Mouse (Mus musculus): ENCODE data around the gene Trpv1. TPM values are rescaled to one million over a fixed set of nuclear protein-coding genes. Genes with fewer than 3 reads are reported as not detected.
A peak's percentile ranks its signal among the peaks of the same experiment; 100 is the strongest.

Gene Trpv1
- polyA plus RNA-seq, 1 experiment from 2014 or later, result not detected

DNA sequence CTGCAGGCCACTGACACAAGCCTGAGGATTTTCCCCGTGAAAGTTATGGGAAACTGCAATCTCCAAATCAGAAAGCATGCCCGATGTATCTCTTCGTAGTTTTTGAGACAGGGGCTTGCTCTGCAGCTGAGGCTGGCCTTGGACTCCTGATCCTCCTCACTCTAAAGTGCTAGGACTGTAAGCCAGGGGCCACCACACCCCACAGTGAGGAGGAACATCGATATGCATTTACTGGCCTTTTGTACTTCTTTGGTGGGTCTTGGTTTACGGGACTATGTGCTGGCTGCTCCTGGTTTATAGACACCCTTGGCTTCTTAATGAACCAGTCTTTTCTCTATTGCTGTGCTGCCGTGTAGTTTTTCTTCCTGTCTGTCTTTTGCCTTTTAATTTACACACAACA, 8.1 kb downstream of the Trpv1 start:
- no peaks in the 10 kb centered on the region for H3K9me3 ChIP-seq (replicated peaks)
- no peaks in the 10 kb centered on the region for H3K4me1 ChIP-seq
- ATAC-seq, result no peak
- H3K36me3 ChIP-seq, result no peaks in the 10 kb centered on the region
- no peak overlapping the region for H3K4me2 ChIP-seq
- no peak overlapping the region for H3K9ac ChIP-seq
- H3K27me3 ChIP-seq (replicated peaks), result no peaks in the 10 kb centered on the region
- H3K4me3 ChIP-seq, result no peak overlapping the region
- no peak overlapping the region for H3K27ac ChIP-seq
- 78% methylated on average over 6 of the region's 6 CpGs for WGBS (ENCODE audit: insufficient replicate concordance)

- H3K27ac ChIP-seq, result no peak overlapping the region
- H3K4me1 ChIP-seq, result no peaks in the 10 kb centered on the region
- no peak overlapping the region for H3K9ac ChIP-seq
- WGBS (ENCODE audit: insufficient replicate concordance), result 75% methylated on average over 4 of the region's 4 CpGs
- no peak overlapping the region for H3K4me3 ChIP-seq
- ATAC-seq, result no peak
- H3K9me3 ChIP-seq (replicated peaks), result no peaks in the 10 kb centered on the region
- no peaks in the 10 kb centered on the region for H3K27me3 ChIP-seq (replicated peaks)
- no peak overlapping the region for H3K4me2 ChIP-seq
- no peaks in the 10 kb centered on the region for H3K36me3 ChIP-seq
These were observed 8.7 kb downstream of the Trpv1 start for GRCm38 (mm10) chr11:73242777-73243176.

DNA sequence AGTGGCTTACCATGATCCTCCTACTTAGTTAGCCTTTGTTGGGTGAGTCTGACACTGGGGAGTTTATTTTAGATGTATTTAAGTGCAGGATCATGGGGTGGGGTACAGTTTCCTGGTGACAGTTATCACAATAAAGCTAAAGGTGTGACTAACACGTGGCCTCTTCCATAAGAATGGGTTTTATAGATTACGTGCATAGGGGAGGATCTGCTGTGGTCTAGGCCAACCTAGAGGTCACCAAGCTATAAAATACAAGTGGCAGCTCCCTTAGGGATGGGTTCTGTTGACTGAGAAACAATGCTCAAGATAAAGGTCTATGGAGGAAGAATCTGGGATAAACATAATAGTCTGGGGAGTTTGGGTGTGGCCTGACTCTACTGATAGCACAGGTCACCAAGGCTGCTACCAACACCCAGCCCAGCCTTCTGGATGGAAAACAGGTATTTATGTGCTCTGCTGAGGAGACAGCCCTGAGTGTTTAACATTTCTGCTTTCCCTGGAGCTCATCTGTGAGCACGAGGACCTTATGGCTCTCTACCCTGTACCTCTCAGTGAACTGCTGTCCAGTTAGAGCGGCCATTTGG, 23.4 kb downstream of the Trpv1 start:
- ATAC-seq, result no peak
- H3K36me3 ChIP-seq, result no peaks in the 10 kb centered on the region
- H3K4me2 ChIP-seq, result no peak overlapping the region
- H3K9ac ChIP-seq, result no peak overlapping the region
- H3K4me1 ChIP-seq, result no peaks in the 10 kb centered on the region
- H3K27me3 ChIP-seq (replicated peaks), result no peaks in the 10 kb centered on the region
- H3K27ac ChIP-seq, result no peak overlapping the region
- 60% methylated on average over 4 of the region's 4 CpGs for WGBS (ENCODE audit: insufficient replicate concordance)
- H3K9me3 ChIP-seq (replicated peaks), result no peaks in the 10 kb centered on the region
- H3K4me3 ChIP-seq, result no peak overlapping the region

DNA sequence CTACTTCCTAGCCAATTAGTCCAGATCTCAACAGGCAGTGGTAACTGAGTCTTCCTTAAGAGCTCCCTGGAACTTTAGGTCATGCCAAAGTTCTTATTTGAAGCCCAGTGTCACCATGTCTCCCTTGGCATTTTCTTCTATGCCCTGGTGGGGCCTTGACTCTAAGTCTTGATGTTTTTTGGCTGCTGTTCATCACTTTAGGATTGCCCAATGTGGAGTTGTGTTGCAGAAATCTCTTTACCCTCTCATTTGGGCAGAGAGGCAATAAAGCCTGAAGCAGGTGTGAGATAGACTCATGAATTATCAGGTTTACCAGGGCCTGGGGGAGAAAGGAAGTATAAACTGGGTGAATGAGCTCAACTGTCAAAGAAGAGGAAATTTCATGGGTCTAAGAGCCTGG, 24.6 kb downstream of the Trpv1 start:
- no peak overlapping the region for H3K4me3 ChIP-seq
- H3K36me3 ChIP-seq, result no peaks in the 10 kb centered on the region
- no peak overlapping the region for H3K9ac ChIP-seq
- H3K9me3 ChIP-seq (replicated peaks), result no peaks in the 10 kb centered on the region
- H3K27me3 ChIP-seq (replicated peaks), result no peaks in the 10 kb centered on the region
- ATAC-seq, result no peak
- no peaks in the 10 kb centered on the region for H3K4me1 ChIP-seq
- H3K4me2 ChIP-seq, result no peak overlapping the region
- no peak overlapping the region for H3K27ac ChIP-seq

GRCm38 (mm10) chr11:73260457-73260856, 26.4 kb downstream of the Trpv1 start:
- H3K27me3 ChIP-seq (replicated peaks), result no peaks in the 10 kb centered on the region
- no peaks in the 10 kb centered on the region for H3K9me3 ChIP-seq (replicated peaks)
- H3K4me3 ChIP-seq, result no peak overlapping the region
- H3K9ac ChIP-seq, result no peak overlapping the region
- ATAC-seq, result no peak
- no peak overlapping the region for H3K4me2 ChIP-seq
- no peaks in the 10 kb centered on the region for H3K36me3 ChIP-seq
- WGBS (ENCODE audit: insufficient replicate concordance), result 50% methylated on average over 3 of the region's 3 CpGs
- no peak overlapping the region for H3K27ac ChIP-seq
- H3K4me1 ChIP-seq, result no peaks in the 10 kb centered on the region

GRCm38 (mm10) chr11:73261385-73261784, 27.3 kb downstream of the Trpv1 start:
- no peak overlapping the region for H3K4me2 ChIP-seq
- H3K36me3 ChIP-seq, result no peaks in the 10 kb centered on the region
- no peak overlapping the region for H3K9ac ChIP-seq
- no peaks in the 10 kb centered on the region for H3K4me1 ChIP-seq
- WGBS (ENCODE audit: insufficient replicate concordance), result 62% methylated on average over 1 of the region's 1 CpGs
- no peaks in the 10 kb centered on the region for H3K9me3 ChIP-seq (replicated peaks)
- no peaks in the 10 kb centered on the region for H3K27me3 ChIP-seq (replicated peaks)
- no peak overlapping the region for H3K4me3 ChIP-seq
- H3K27ac ChIP-seq, result no peak overlapping the region
- ATAC-seq, result no peak

GRCm38 (mm10) chr11:73267267-73267666, 33.2 kb downstream of the Trpv1 start, which contains the start of gene Trpv3:
Trpv3 (plus strand) TSS chr11:73267388.
- Histone ChIP-seq H3K4me1 (no peaks in the 10 kb centered on the region), H3K36me3 (no peaks in the 10 kb centered on the region), H3K9me3 (replicated peaks) (no peaks in the 10 kb centered on the region), H3K9ac (no peak within 1 kb of the TSS), H3K4me3 (no peak within 1 kb of the TSS), H3K27me3 (replicated peaks) (no peaks in the 10 kb centered on the region), H3K4me2 (no peak within 1 kb of the TSS), H3K27ac (no peak within 1 kb of the TSS)
- 61% methylated on average over 7 of the region's 7 CpGs for WGBS (ENCODE audit: insufficient replicate concordance)
- no peak for ATAC-seq

- Histone ChIP-seq H3K4me1 (no peaks in the 10 kb centered on the region), H3K4me2 (no peak overlapping the region), H3K4me3 (no peak overlapping the region), H3K9ac (no peak overlapping the region), H3K27ac (no peak overlapping the region), H3K27me3 (replicated peaks) (no peaks in the 10 kb centered on the region), H3K36me3 (no peaks in the 10 kb centered on the region), H3K9me3 (replicated peaks) (no peaks in the 10 kb centered on the region)
- 25% methylated on average over 2 of the region's 2 CpGs for WGBS (ENCODE audit: insufficient replicate concordance)
- ATAC-seq, result no peak
These were observed 40.7 kb downstream of the Trpv1 start for GRCm38 (mm10) chr11:73274821-73275220.

DNA sequence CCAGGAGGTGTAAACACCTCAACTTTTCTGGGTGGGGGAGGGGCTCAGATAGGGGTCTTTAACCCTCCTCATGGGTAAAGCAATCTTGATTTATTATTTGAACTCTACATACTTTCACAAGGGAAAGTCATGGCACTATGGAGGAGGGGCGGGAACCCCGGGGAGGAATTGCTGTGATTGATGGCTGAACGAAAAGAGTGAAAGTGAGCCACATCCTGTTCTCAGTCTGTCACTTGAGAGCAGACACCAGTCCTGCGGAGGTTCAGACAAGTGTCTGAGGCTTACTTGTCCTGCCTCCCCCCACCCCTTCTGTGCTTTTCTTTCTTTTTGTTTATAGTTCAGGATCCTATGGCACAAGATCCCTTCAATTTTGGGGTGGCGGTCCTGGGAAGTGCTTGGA, 46.6 kb downstream of the Trpv1 start:
- H3K4me3 ChIP-seq, result no peak overlapping the region
- 32% methylated on average over 5 of the region's 5 CpGs for WGBS (ENCODE audit: insufficient replicate concordance)
- no peaks in the 10 kb centered on the region for H3K36me3 ChIP-seq
- H3K4me1 ChIP-seq, result no peaks in the 10 kb centered on the region
- no peaks in the 10 kb centered on the region for H3K9me3 ChIP-seq (replicated peaks)
- no peak overlapping the region for H3K27ac ChIP-seq
- ATAC-seq, result no peak
- no peak overlapping the region for H3K9ac ChIP-seq
- H3K4me2 ChIP-seq, result no peak overlapping the region
- no peaks in the 10 kb centered on the region; the same call in 1 of the 2 replicates for H3K27me3 ChIP-seq (replicated peaks)

DNA sequence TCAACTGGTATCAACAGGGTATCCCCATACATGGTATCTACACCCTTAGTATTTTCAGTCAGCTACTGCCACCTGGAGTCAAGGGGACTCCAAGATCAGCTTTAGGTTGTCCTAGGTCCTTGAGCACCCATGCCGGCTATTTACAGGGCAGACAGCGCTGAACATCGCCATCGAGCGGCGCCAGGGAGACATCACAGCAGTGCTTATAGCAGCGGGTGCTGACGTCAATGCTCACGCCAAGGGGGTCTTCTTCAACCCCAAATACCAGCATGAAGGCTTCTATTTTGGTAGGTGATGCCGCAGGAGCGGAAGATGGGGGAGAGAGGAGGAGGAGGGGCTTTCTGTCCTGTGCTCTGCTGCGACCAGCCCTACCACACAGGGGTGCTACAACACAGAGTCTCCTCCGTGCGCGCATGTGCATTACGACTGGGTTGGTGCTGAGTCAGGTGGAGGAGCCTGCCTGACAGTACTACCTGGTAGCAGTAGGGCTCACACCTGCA, 47.5 kb downstream of the Trpv1 start:
- 5% methylated on average over 16 of the region's 16 CpGs for WGBS (ENCODE audit: insufficient replicate concordance)
- H3K27ac ChIP-seq, result no peak overlapping the region
- no peaks in the 10 kb centered on the region for H3K36me3 ChIP-seq
- no peaks in the 10 kb centered on the region; the same call in 1 of the 2 replicates for H3K27me3 ChIP-seq (replicated peaks)
- H3K4me2 ChIP-seq, result peak overlapping the region; percentile 48
- peak; percentile 61; the same call in 1 of the 2 replicates for ATAC-seq
- peak overlapping the region; percentile 23 for H3K4me3 ChIP-seq
- no peaks in the 10 kb centered on the region for H3K4me1 ChIP-seq
- H3K9ac ChIP-seq, result no peak overlapping the region
- no peaks in the 10 kb centered on the region for H3K9me3 ChIP-seq (replicated peaks)

DNA sequence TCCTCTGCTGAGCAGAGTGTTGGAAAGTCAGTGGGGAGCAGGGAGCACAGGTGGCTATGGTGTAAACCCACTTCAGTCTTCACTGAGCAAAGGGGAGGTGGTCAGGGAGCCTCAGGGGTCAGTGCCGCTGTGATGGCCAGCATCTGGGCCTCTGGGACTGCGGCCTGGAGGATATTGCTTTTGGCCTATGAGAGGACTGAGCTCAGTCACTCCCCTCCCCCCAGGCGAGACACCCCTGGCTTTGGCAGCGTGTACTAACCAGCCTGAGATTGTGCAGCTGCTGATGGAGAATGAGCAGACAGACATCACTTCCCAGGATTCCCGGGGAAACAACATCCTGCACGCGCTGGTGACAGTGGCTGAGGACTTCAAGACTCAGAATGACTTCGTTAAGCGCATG, 49.3 kb downstream of the Trpv1 start:
- H3K9ac ChIP-seq, result no peak overlapping the region
- H3K4me1 ChIP-seq, result no peaks in the 10 kb centered on the region
- no peaks in the 10 kb centered on the region for H3K9me3 ChIP-seq (replicated peaks)
- no peak overlapping the region for H3K27ac ChIP-seq
- no peaks in the 10 kb centered on the region; the same call in 1 of the 2 replicates for H3K27me3 ChIP-seq (replicated peaks)
- WGBS (ENCODE audit: insufficient replicate concordance), result 62% methylated on average over 9 of the region's 9 CpGs
- ATAC-seq, result no peak
- H3K36me3 ChIP-seq, result no peaks in the 10 kb centered on the region
- no peak overlapping the region for H3K4me2 ChIP-seq
- H3K4me3 ChIP-seq, result no peak overlapping the region

DNA sequence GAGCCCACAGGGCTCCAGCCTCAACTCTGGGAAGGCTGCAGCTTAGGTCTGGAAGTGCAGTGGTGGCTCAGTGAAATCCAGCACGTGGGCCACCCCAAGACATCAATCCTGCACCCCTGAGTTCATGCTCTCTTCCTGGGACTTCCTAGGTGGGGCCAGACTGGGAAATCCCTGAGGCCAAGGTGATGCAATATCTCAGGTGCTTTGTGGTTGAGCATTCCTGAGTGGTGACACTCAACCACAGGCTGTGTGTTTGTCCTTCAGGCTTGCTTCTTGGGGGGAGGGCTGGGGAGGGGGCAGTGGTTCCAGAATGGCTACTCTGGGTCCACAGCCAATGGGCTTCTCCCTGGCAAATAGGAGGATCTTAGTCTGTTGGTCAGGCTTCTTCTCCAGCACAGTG, 49.8 kb downstream of the Trpv1 start:
- ATAC-seq, result no peak
- no peak overlapping the region for H3K4me2 ChIP-seq
- H3K36me3 ChIP-seq, result no peaks in the 10 kb centered on the region
- no peak overlapping the region for H3K27ac ChIP-seq
- H3K4me3 ChIP-seq, result no peak overlapping the region
- no peaks in the 10 kb centered on the region for H3K9me3 ChIP-seq (replicated peaks)
- H3K27me3 ChIP-seq (replicated peaks), result no peaks in the 10 kb centered on the region; the same call in 1 of the 2 replicates
- H3K9ac ChIP-seq, result no peak overlapping the region
- WGBS (ENCODE audit: insufficient replicate concordance), result 35% methylated on average over 1 of the region's 1 CpGs
- H3K4me1 ChIP-seq, result no peaks in the 10 kb centered on the region

DNA sequence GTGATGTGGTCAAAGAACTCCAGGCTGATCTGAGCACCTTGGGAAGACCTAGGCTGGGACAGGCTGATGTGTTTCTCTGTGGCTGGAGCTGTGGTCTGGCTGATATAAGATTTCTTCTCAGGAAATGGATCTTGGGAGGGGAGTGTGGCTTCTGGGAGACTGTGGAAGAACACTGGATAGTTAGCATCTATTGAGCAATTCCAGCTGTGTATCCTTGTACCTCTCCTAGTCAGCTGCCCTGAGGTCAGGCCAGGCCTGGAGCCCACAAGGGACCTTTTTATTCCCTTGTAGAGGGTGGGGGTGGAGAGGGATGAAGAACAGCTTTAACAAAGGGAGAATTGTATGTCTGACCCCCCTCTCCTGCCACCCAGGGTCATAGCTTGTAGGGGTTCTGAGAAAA, 50.3 kb downstream of the Trpv1 start:
- Histone ChIP-seq H3K36me3 (no peaks in the 10 kb centered on the region), H3K4me1 (no peaks in the 10 kb centered on the region), H3K9me3 (replicated peaks) (no peaks in the 10 kb centered on the region), H3K4me2 (no peak overlapping the region), H3K27me3 (replicated peaks) (no peaks in the 10 kb centered on the region; the same call in 1 of the 2 replicates), H3K27ac (no peak overlapping the region), H3K4me3 (no peak overlapping the region), H3K9ac (no peak overlapping the region)
- no peak for ATAC-seq

All from liver, embryonic 12.5 days (tissue).